Mouse (Mus musculus) testis, adult 2 months (tissue): ENCODE measurements around the gene Zic3.

Source experiments
- CTCF ChIP-seq: fragments of 200-500 bp; IDR thresholded peaks from 2 replicates; pipeline ENCODE4 v1.5.1; 2012; ENCODE audit warnings: low read depth, mild to moderate bottlenecking, inconsistent platforms, low read length, moderate library complexity; ENCODE audit not compliant: control insufficient read depth, insufficient read depth, insufficient replicate concordance
- POLR2A ChIP-seq: fragments of 200-500 bp; IDR thresholded peaks from 2 replicates; pipeline ENCODE4 v1.6.1; 2012; ENCODE audit warnings: low read depth, mild to moderate bottlenecking, inconsistent platforms, low read length, moderate library complexity; ENCODE audit not compliant: control insufficient read depth

- TF ChIP-seq CTCF (no peak), POLR2A (no peak)
Measured at GRCm38 (mm10) chrX:58022400-58022799, at the start of gene Zic3.
